Mouse (Mus musculus): ENCODE results near the gene Itgb3.

The Itgb3 gene

GRCm38 (mm10) chr11:104626635-104627034 lies 18.8 kb downstream of the Itgb3 start:
- no peak for TF ChIP-seq GATA4 (IDR thresholded peaks at IDR 0.05; ENCODE audit: insufficient replicate concordance, low read length)

GRCm38 (mm10) chr11:104627616-104628301 lies 20.0 kb downstream of the Itgb3 start:
- no peak for TF ChIP-seq GATA4 (IDR thresholded peaks at IDR 0.05; ENCODE audit: insufficient replicate concordance, low read length)

- TF ChIP-seq GATA4 (IDR thresholded peaks at IDR 0.05; ENCODE audit: insufficient replicate concordance, low read length) = no peak
Observed at GRCm38 (mm10) chr11:104628566-104628965, 20.8 kb downstream of the Itgb3 start.

GRCm38 (mm10) chr11:104630185-104630835 lies 22.5 kb downstream of the Itgb3 start:
- TF ChIP-seq GATA4 (IDR thresholded peaks at IDR 0.05; ENCODE audit: insufficient replicate concordance, low read length) = no peak

GRCm38 (mm10) chr11:104631306-104631705 lies 23.5 kb downstream of the Itgb3 start:
- no peak for TF ChIP-seq GATA4 (IDR thresholded peaks at IDR 0.05; ENCODE audit: insufficient replicate concordance, low read length)

- no peak for TF ChIP-seq GATA4 (IDR thresholded peaks at IDR 0.05; ENCODE audit: insufficient replicate concordance, low read length)
Observed at GRCm38 (mm10) chr11:104637010-104637409, 29.2 kb downstream of the Itgb3 start.

GRCm38 (mm10) chr11:104638006-104638405 lies 30.2 kb downstream of the Itgb3 start:
- TF ChIP-seq GATA4 (IDR thresholded peaks at IDR 0.05; ENCODE audit: insufficient replicate concordance, low read length) = no peak

- TF ChIP-seq GATA4 (IDR thresholded peaks at IDR 0.05; ENCODE audit: insufficient replicate concordance, low read length) = no peak
Observed at GRCm38 (mm10) chr11:104638906-104639305, 31.1 kb downstream of the Itgb3 start.

- no peak for TF ChIP-seq GATA4 (IDR thresholded peaks at IDR 0.05; ENCODE audit: insufficient replicate concordance, low read length)
Observed at GRCm38 (mm10) chr11:104639634-104640033, 31.8 kb downstream of the Itgb3 start.

- TF ChIP-seq GATA4 (IDR thresholded peaks at IDR 0.05; ENCODE audit: insufficient replicate concordance, low read length) = no peak
Observed at GRCm38 (mm10) chr11:104640894-104641293, 33.1 kb downstream of the Itgb3 start.

GRCm38 (mm10) chr11:104643236-104643635 lies 35.4 kb downstream of the Itgb3 start:
- TF ChIP-seq GATA4 (IDR thresholded peaks at IDR 0.05; ENCODE audit: insufficient replicate concordance, low read length) = no peak

GRCm38 (mm10) chr11:104645402-104645801 lies 37.6 kb downstream of the Itgb3 start:
- TF ChIP-seq GATA4 (IDR thresholded peaks at IDR 0.05; ENCODE audit: insufficient replicate concordance, low read length) = no peak

- no peak for TF ChIP-seq GATA4 (IDR thresholded peaks at IDR 0.05; ENCODE audit: insufficient replicate concordance, low read length)
Observed at GRCm38 (mm10) chr11:104646173-104646572, 38.4 kb downstream of the Itgb3 start.

- TF ChIP-seq GATA4 (IDR thresholded peaks at IDR 0.05; ENCODE audit: insufficient replicate concordance, low read length) = no peak
Observed at GRCm38 (mm10) chr11:104646611-104647010, 38.8 kb downstream of the Itgb3 start.

GRCm38 (mm10) chr11:104647188-104647867 lies 39.5 kb downstream of the Itgb3 start:
- no peak for TF ChIP-seq GATA4 (IDR thresholded peaks at IDR 0.05; ENCODE audit: insufficient replicate concordance, low read length)

GRCm38 (mm10) chr11:104648571-104648970 lies 40.8 kb downstream of the Itgb3 start:
- TF ChIP-seq GATA4 (IDR thresholded peaks at IDR 0.05; ENCODE audit: insufficient replicate concordance, low read length) = no peak

All from liver, adult (tissue).